Mouse (Mus musculus): ENCODE measurements around the gene E2f1. TPM values are rescaled to one million over a fixed set of nuclear protein-coding genes. Genes with fewer than 3 reads are reported as not detected.

The E2f1 gene
- polyA plus RNA-seq (2015; fragmentation: Nextera tagmentation; extraction: Ambion mirVana) = 13.6 and 15.2 TPM in 2 replicates

GRCm38 (mm10) chr2:154569836-154570286, at the start of gene E2f1:
Gene E2f1, minus strand, starts transcription at chr2:154569892.
- peak within 1 kb of the TSS; percentile 90 for H3K4me2 ChIP-seq (replicated peaks)
- H3K27ac ChIP-seq = peak within 1 kb of the TSS; percentile 84
- peak within 1 kb of the TSS; percentile 80 for H3K4me3 ChIP-seq (replicated peaks)
- H3K36me3 ChIP-seq = no peaks in the 10 kb centered on the region
- peak; percentile 98 for ATAC-seq
- peaks cover 61% of the 10 kb centered on the region for H3K4me1 ChIP-seq (replicated peaks)
- H3K9ac ChIP-seq (replicated peaks) = peak within 1 kb of the TSS; percentile 75
- H3K27me3 ChIP-seq = no peaks in the 10 kb centered on the region
- under 1% methylated on average over 44 of the region's 44 CpGs for WGBS
- H3K9me3 ChIP-seq = no peaks in the 10 kb centered on the region

GRCm38 (mm10) chr2:154617061-154617460, 47.4 kb upstream of the E2f1 start:
- Histone ChIP-seq H3K4me1 (replicated peaks) (peaks cover 25% of the 10 kb centered on the region), H3K4me2 (replicated peaks) (no peak overlapping the region), H3K27ac (no peak overlapping the region), H3K9me3 (no peaks in the 10 kb centered on the region), H3K36me3 (peaks cover 7% of the 10 kb centered on the region), H3K27me3 (no peaks in the 10 kb centered on the region), H3K9ac (replicated peaks) (no peak overlapping the region), H3K4me3 (replicated peaks) (no peak overlapping the region)
- no peak for ATAC-seq
- 89% methylated on average over 3 of the region's 3 CpGs for WGBS

GRCm38 (mm10) chr2:154615674-154616073, 46.0 kb upstream of the E2f1 start:
- no peak overlapping the region for H3K4me2 ChIP-seq (replicated peaks)
- no peak overlapping the region for H3K27ac ChIP-seq
- peaks cover 3% of the 10 kb centered on the region; the same call in 1 of the 2 replicates for H3K36me3 ChIP-seq
- 97% methylated on average over 5 of the region's 5 CpGs for WGBS
- no peak overlapping the region for H3K9ac ChIP-seq (replicated peaks)
- ATAC-seq = no peak
- peaks cover 25% of the 10 kb centered on the region for H3K4me1 ChIP-seq (replicated peaks)
- no peak overlapping the region for H3K4me3 ChIP-seq (replicated peaks)
- H3K27me3 ChIP-seq = no peaks in the 10 kb centered on the region
- H3K9me3 ChIP-seq = no peaks in the 10 kb centered on the region

GRCm38 (mm10) chr2:154614841-154615576, 45.3 kb upstream of the E2f1 start:
- Histone ChIP-seq H3K27me3 (no peaks in the 10 kb centered on the region), H3K4me1 (replicated peaks) (peaks cover 25% of the 10 kb centered on the region), H3K4me2 (replicated peaks) (peak overlapping the region; percentile 66), H3K9me3 (no peaks in the 10 kb centered on the region), H3K9ac (replicated peaks) (0 out of 2 replicates have a peak overlapping the region, but pooled peaks have one; percentile 36), H3K27ac (peak overlapping the region; percentile 99), H3K4me3 (replicated peaks) (0 out of 2 replicates have a peak overlapping the region, but pooled peaks have one; percentile 8), H3K36me3 (peaks cover 3% of the 10 kb centered on the region; the same call in 1 of the 2 replicates)
- WGBS = 71% methylated on average over 19 of the region's 19 CpGs
- ATAC-seq = no peak

- Histone ChIP-seq H3K9me3 (no peaks in the 10 kb centered on the region), H3K27me3 (0 out of 2 replicates have a peak, but pooled peaks cover 6% of the 10 kb centered on the region), H3K27ac (peak within 1 kb of the TSS; percentile 99), H3K4me2 (replicated peaks) (peak within 1 kb of the TSS; percentile 66), H3K36me3 (peaks cover 3% of the 10 kb centered on the region; the same call in 1 of the 2 replicates), H3K9ac (replicated peaks) (peak within 1 kb of the TSS; percentile 82), H3K4me3 (replicated peaks) (peak within 1 kb of the TSS; percentile 60), H3K4me1 (replicated peaks) (peaks cover 25% of the 10 kb centered on the region)
- peak; percentile 95 for ATAC-seq
- 2% methylated on average over 82 of the region's 98 CpGs for WGBS
Measured at GRCm38 (mm10) chr2:154613118-154614115, 43.7 kb upstream of the E2f1 start, which contains the start of the genes Zfp341 and 4930519P11Rik. Gene Zfp341, plus strand, starts transcription at chr2:154613297. Gene 4930519P11Rik, minus strand, starts transcription at chr2:154613437.

GRCm38 (mm10) chr2:154609050-154609767, 39.5 kb upstream of the E2f1 start:
- WGBS = 73% methylated on average over 10 of the region's 10 CpGs
- peaks cover 13% of the 10 kb centered on the region for H3K4me1 ChIP-seq (replicated peaks)
- no peaks in the 10 kb centered on the region for H3K36me3 ChIP-seq
- no peak overlapping the region for H3K4me2 ChIP-seq (replicated peaks)
- no peak for ATAC-seq
- H3K27me3 ChIP-seq = 0 out of 2 replicates have a peak, but pooled peaks cover 20% of the 10 kb centered on the region
- no peak overlapping the region for H3K27ac ChIP-seq
- H3K4me3 ChIP-seq (replicated peaks) = no peak overlapping the region
- H3K9ac ChIP-seq (replicated peaks) = no peak overlapping the region
- H3K9me3 ChIP-seq = no peaks in the 10 kb centered on the region

GRCm38 (mm10) chr2:154606965-154607364, 37.3 kb upstream of the E2f1 start:
- ATAC-seq = no peak
- Histone ChIP-seq H3K4me1 (replicated peaks) (peaks cover 12% of the 10 kb centered on the region), H3K36me3 (no peaks in the 10 kb centered on the region), H3K9ac (replicated peaks) (no peak overlapping the region), H3K4me3 (replicated peaks) (no peak overlapping the region), H3K4me2 (replicated peaks) (no peak overlapping the region), H3K27ac (no peak overlapping the region), H3K9me3 (no peaks in the 10 kb centered on the region), H3K27me3 (0 out of 2 replicates have a peak, but pooled peaks cover 20% of the 10 kb centered on the region)
- WGBS = 76% methylated on average over 1 of the region's 1 CpGs

- no peak overlapping the region for H3K9ac ChIP-seq (replicated peaks)
Measured at GRCm38 (mm10) chr2:154604156-154604555, 34.5 kb upstream of the E2f1 start.

GRCm38 (mm10) chr2:154603638-154604153, 34.0 kb upstream of the E2f1 start, which contains the start of gene Pxmp4:
Gene Pxmp4, minus strand, starts transcription at chr2:154603708.
- 2% methylated on average over 13 of the region's 13 CpGs for WGBS
- Histone ChIP-seq H3K4me1 (replicated peaks) (peaks cover 12% of the 10 kb centered on the region), H3K4me3 (replicated peaks) (peak within 1 kb of the TSS; percentile 66), H3K36me3 (no peaks in the 10 kb centered on the region), H3K4me2 (replicated peaks) (peak within 1 kb of the TSS; percentile 69), H3K27me3 (0 out of 2 replicates have a peak, but pooled peaks cover 15% of the 10 kb centered on the region), H3K9me3 (no peaks in the 10 kb centered on the region), H3K27ac (0 out of 2 replicates have a peak within 1 kb of the TSS, but pooled peaks have one; percentile 31), H3K9ac (replicated peaks) (peak within 1 kb of the TSS; percentile 78)
- ATAC-seq = peak; percentile 100

More at GRCm38 (mm10) chr2:154604156-154604555, 34.5 kb upstream of the E2f1 start:
- Histone ChIP-seq H3K36me3 (no peaks in the 10 kb centered on the region), H3K27ac (no peak overlapping the region), H3K4me2 (replicated peaks) (peak overlapping the region; percentile 69), H3K27me3 (0 out of 2 replicates have a peak, but pooled peaks cover 20% of the 10 kb centered on the region), H3K4me3 (replicated peaks) (peak overlapping the region; percentile 66), H3K4me1 (replicated peaks) (peaks cover 12% of the 10 kb centered on the region), H3K9me3 (no peaks in the 10 kb centered on the region)
- no peak for ATAC-seq
- WGBS = 46% methylated on average over 7 of the region's 7 CpGs

- ATAC-seq = no peak; the same call in 1 of the 2 replicates
- H3K36me3 ChIP-seq = no peaks in the 10 kb centered on the region
- peak overlapping the region; percentile 66 for H3K4me3 ChIP-seq (replicated peaks)
- H3K27ac ChIP-seq = 0 out of 2 replicates have a peak overlapping the region, but pooled peaks have one; percentile 31
- WGBS = 21% methylated on average over 22 of the region's 22 CpGs
- peak overlapping the region; percentile 78 for H3K9ac ChIP-seq (replicated peaks)
- peak overlapping the region; percentile 69 for H3K4me2 ChIP-seq (replicated peaks)
- H3K27me3 ChIP-seq = 0 out of 2 replicates have a peak, but pooled peaks cover 13% of the 10 kb centered on the region
- no peaks in the 10 kb centered on the region for H3K9me3 ChIP-seq
- H3K4me1 ChIP-seq (replicated peaks) = peaks cover 12% of the 10 kb centered on the region
Measured at GRCm38 (mm10) chr2:154603007-154603637, 33.4 kb upstream of the E2f1 start.

Measured in midbrain, embryonic 13.5 days (tissue).